17 mouse cellular contexts compared by ENCODE assay signal in the genomic region with DNA sequence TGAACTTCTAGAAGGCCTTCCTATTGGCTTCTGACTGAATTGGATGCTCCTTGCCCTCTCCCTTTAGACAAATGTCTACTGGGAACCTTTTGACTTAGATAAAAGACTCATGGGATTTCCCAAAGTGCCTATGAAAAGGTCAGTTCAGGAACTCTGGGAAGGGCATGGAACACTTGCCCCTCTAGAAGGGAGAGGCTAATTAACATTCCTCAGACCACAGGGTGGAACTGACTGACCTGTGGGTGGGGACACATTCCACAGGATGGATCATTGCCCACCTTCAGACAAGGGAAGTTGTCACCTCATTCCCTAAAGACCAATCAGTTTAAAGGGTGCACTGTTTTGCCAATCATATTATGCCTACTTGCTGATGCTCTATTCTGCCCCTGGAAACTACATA.
"Had no signal": no experiment of that assay in that cellular context is flagged by ENCODE, and none has a peak within 500 bp of the region (broad histone marks: within the 10 kb centered on the region; RNA-seq: fewer than 3 reads in every experiment).

No protein-coding gene starts in this region.

- DNase-seq: left cerebral cortex, postnatal 4 days; liver; liver, embryonic 13.5 days; liver, postnatal 0 days; lung, adult 18-20 months; lung, adult 2 months; lung, embryonic 14.5 days; lung, postnatal 10 days; lung, postnatal 14 days; lung, postnatal 36 days; lung, postnatal 4 days; midbrain, embryonic 14.5 days had no signal

- ATAC-seq: liver, embryonic 12.5 days; liver, postnatal 0 days; lung, postnatal 0 days; midbrain, embryonic 13.5 days; midbrain, embryonic 15.5 days; midbrain, embryonic 16.5 days had no signal
